Mouse (Mus musculus) heart, postnatal 0 days (tissue): ENCODE results near the gene Pik3cd.

ENCODE experiments used
- CTCF ChIP-seq: IDR thresholded peaks from 2 replicates; pipeline ENCODE4 v1.5.1; 2016; ENCODE audit warnings: antibody characterized with exemption, control low read depth, low read depth
- EP300 ChIP-seq: IDR thresholded peaks from 2 replicates; pipeline ENCODE4 v1.6.1; 2016; ENCODE audit warnings: antibody characterized with exemption, low read depth

DNA sequence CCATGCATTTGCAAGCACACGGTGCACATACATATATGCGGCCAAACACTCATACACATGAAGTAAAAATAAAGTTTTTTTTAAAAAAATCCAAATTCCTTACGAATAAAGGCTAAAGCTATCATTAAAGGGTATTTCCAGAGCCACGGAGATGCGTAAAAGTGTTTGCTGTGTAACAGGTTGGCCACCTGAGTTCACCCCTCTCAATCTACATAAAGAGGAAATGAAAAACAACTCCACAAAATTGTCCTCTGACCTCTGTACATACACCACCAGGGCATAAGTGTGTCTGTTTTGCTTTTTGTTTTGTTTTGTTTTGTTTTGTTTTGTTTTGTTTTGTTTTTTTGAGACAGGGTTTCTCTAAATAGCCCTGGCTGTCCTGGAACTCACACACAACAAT lies 29.6 kb downstream of the Pik3cd start:
- TF ChIP-seq CTCF: no peak
- no peak for TF ChIP-seq EP300
